Mouse (Mus musculus) erythroblast, adult 5-6 weeks (primary cell): ENCODE measurements around the gene Bcas1. TPM values are rescaled to one million over a fixed set of nuclear protein-coding genes. Genes with fewer than 3 reads are reported as not detected.

Experiments
- ATAC-seq: replicated peaks from 2 replicates; pipeline ENCODE4 v1.8.0; 2016; ENCODE audit warnings: moderate number of reproducible peaks, mild to moderate bottlenecking, moderate TSS enrichment, inconsistent platforms; ENCODE audit not compliant: poor library complexity, low FRiP score, severe bottlenecking
- total RNA-seq, 2 experiments: library from RNA; stranded (forward) in 1 of 2; stranded (reverse) in 1 of 2; fragments of 150-400 nt in 1 of 2; fragments of 200-764, 138-1000 nt in 1 of 2; gene quantifications; 2 replicates each; pipeline versions ENCODE4 v1.2.3 to v1.2.4; 2015 to 2017; ENCODE audit warnings: low replicate concordance in 2 of 2

The Bcas1 gene
- total RNA-seq, 2 experiments from 2014 or later, result 1.3 TPM; not detected in 1

DNA sequence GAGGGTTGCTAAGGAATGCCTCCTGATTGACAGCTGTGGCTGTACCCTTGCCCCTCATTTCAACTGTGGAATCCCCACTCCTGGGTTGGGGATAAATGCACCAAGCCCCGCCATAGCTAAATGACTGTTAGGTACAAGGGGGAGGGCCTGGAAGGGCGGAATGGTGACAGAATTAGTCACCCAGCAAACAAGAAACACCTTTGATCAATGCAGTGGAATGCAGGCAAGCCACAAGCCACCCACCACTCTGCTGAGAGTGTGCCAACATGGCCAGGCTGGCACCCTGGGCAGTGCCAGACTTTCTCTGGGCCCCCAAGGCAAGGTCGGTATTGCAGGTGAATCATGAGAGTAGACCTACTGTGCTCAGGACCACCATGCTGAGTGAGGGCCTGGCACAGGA, 3.5 kb downstream of the Bcas1 start:
- no peak for ATAC-seq

DNA sequence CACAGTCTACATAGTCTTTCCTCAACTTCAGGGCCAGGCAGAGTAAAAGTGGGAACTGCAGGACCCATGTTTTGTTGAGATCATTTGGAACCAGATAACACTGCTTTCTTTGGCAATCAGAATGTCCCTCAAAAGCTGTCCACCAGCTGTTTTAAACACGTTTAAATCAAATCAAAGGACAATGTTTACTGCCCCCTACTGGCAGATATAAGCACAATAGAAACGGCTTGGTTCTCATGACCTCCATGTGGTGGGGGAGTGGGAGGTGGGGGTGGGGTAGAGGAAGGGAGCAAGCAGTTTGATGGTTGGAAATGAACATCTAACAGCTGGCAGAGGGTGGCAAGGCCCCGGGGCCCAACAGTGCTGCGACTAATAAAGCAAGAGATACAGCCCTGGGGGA, 5.7 kb downstream of the Bcas1 start:
- ATAC-seq, result no peak

DNA sequence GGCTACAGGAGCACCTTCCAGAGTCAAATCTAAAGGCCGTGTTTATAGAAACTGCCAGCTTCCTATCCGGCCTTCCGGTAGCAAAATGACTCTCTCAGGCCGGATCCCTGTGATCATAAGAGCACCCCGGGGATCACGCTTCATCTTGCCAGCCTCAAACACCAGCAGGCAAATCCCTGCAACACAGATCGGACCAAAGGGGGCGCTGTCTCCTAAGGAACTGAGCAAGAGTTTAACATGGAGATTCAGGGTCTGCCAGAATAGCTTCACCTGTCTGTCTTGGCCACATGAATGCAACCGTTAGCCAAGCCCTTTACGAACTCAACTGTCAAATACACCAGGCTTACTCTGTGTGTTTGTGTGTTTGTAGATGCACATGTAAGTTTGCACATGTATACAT, 8.9 kb downstream of the Bcas1 start:
- no peak for ATAC-seq

DNA sequence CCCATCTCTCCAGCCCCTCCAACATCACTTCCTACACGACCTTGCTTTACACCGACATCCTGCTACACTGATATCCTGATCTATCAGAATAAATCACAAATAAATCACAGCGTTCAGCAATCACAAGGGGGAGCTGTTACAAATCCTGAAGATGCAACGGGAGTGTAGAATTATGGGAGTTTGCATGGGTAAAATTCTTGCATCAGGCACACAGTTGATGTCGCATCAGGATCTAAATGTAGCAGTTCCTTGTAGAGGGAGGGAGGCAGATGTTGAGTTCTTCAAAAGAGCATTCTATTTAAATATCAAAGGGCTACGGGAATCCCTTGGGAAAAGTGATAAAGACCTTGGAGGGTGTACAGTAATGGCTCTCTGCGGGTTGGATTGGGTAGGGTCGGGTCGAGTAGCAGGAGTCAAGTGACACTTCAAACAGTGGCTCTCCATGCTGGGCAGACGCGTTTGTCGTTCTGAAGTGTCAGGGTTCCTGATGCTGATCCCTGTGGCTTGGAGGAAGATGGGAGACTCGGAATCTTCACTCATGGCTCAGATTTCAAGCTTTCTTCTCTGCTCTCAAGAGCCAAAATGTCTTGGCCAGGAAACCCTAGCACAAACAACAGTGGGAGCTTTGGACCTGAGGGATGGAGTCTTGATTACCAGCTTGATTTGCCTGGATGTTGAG, 16.0 kb downstream of the Bcas1 start:
- no peak for ATAC-seq

DNA sequence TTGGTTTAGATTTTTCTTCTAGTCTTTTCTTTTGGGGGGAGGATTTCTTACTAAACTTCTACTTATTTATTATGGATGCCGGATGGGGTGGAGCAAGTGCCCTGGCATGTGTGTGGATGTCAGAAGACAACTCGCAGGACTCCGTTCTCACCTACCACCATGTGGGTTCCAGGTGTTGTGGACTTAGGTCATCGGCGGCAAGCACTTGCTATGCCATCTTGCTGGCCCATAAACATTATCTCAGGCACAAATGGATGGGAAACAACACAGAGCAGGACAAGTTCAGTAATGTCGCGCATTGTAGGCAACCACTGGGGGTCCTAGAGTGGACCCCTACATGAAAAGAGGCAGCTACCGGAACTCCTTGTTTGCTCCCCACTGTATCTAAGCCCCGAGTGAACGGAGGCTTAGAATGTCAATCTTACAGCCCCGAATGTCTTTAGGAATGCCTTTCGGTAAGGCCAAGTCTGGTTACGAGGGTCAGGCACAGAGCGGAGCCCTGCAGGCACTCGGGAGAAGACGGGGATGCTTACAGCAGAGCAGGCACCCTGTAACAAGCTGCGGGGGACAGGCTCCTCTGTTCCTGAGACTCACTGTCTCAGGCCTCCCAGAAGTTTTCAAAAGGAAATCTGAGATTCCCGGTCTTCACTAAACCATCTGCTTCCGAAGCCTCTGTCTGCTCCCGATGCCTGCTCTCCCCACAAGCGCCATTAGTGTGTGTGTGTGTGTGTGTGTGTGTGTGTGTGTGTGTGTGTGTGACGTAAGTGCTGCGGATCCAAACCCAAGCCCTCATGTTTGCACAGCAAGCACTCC, 16.8 kb downstream of the Bcas1 start:
- ATAC-seq, result no peak

DNA sequence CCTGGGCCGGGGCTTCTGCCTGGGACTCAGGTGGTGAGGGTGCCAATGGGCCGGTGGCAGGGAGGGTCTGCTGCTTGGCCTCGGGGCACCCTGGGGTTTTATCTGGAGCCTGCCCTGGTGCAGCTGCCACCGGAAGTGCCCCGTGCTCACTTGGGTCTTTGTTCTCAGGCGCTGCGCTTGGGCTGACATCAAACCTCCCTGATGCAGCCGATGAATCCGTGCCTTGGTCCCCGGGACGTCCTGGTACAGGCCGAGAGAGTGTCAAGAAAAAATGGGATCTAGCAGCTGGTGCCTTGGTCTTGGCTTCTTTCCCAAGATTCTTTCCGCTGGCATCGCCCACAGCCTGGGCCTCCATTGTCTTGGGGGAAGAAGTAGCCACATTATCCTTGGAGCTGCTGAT, 21.2 kb downstream of the Bcas1 start:
- no peak for ATAC-seq

DNA sequence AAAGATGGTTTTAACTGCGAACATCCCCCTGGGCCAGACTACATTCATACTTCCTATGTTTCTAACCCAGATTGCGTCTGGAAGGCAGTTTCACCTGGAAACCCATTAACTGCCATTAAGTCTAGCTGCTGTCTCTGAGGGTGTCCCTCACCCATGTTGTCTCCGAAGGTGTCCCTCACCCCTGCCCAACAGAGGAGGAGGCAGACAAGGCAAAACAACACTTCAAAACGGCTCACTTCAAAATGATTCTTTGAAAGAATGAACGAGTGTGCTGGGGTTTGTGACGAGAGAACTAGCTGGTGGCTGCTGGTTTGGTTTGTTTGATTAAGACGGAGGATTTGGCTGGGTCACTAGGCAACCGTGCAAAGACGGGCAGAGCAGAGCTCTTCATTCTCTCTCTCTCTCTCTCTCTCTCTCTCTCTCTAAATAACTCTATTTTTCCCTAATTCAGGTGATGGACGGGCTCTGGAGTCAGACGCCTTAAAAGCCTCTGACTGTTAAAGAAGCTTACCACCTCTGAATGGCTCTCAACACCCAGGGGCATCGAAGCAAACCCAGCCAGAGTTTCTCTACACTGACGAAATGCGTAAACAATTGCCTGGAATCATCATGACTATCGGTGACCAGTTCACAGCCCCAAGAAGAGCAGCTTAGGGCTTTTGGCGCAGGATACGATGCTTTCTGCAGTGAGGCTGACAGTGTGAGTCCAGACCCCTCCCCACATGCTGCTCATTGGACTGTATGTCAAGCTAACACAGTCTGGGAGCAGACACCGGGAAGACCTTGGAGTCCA, 22.7 kb downstream of the Bcas1 start:
- ATAC-seq, result no peak

DNA sequence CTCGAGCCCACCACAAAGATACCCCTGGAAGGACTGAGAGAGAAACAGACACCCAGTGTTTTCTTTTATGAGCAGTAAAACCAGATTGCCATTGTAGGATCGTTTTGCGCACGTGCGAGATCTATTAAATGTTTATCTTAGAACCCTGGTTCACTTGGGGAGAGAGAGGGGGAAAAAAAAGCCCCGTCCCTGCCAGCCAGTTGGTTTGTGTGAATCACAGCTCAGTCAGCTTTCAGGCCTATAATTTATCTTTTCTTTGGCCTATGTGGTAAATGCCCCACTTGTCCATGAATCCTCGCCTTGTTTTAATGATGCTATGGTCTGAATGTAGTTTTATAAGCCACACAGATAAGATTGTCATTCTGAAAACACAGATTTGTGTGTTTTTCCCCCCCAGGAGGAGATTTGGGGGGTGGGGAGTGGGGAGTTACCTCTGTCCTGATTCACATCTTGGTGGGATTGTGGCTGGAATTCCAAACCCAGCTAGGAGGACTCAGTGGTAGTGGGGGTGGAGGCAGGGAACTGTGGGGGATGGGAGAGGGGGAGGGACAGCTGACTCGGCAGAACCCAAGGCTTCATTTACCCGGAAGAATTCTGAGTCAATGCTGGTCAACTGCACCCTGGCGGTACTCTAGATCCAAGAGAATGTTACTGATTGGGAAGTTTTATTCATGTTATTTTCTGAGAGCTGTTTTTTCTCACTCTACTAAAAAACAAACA, 23.8 kb downstream of the Bcas1 start:
- no peak for ATAC-seq

DNA sequence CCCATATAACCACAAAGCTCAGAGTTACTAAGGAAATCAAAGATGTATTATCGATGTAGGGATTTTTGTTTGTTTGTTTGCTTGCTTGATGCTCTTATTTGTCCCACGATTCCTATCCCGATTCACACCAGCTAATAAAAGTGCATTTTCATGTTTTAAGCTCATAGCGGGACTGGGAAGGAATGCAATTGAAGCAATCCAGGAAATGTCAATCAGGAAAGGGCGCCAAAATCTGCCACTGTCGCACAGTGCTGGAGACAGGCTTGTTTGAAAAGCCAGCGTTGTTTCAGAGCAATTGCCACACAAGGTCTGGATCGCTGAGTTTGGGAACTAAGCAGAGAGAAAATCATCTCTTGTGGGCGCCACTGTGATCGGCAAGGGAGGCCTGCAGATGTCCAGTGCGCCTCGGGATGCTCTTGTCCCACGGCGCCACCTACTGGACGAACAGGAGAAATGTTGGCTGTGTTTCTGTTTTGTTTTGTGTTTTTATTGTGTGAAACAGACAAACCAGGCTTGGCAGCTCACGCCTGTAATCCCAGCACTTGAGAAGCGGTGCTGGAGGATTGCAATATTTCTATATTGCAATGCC, 26.3 kb downstream of the Bcas1 start:
- ATAC-seq, result no peak

DNA sequence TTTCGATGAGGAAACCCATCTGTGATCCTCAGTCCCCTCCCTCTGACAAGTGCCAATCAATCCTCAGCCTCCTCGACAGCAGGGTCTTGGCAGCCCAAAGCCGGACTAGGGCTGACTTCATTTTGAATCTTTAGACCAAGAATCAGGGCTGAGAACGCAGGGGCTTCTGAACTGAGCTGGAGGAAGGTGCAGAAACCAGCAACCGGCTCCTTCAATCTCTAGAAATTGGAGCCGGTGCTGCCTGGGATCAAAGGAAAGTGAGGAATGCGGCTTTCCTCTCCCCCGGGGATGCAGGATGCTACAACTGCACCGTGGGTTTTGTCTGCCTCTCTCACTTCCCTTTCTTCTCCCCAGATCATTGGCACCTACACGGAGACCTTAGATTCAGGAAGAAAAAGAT, 27.0 kb downstream of the Bcas1 start:
- ATAC-seq, result no peak

DNA sequence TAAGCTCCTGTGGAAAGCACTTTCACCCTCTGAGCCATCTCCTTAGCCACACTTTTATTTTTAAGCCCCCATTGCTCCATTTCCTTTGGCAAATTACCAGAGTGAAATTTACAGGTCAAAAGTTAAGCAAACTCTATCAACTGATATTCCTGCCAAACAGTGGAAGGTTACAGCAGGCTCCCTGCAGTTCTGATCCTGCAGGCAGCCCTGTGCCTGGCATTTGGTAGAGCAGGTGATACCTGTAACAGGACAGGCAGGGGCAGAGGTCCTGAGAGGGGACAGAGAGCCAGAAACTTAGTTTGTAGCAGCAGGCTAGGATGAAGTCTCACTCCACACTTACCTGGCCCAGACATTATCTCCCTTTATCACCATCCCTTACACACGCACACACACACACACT, 35.7 kb downstream of the Bcas1 start:
- ATAC-seq, result no peak

DNA sequence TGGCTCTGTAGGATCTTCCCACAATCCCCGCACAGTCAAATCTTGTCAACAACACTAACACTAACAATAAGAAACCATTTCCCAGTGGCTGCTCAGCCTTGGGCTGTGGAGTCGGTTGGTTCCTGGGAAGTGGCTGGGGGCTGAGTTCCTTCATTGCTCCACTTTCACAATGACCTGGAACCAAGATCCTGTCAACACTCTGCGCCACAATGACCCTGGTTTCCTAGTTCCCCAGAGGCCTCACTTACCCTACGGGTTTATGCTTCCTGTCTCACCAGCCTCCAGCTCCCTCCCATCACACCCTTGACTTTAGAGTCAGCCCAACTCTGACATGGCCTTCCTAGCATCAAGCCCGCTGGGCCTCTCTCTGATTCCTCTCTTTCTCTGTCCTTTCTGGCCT, 39.3 kb downstream of the Bcas1 start:
- ATAC-seq, result no peak

DNA sequence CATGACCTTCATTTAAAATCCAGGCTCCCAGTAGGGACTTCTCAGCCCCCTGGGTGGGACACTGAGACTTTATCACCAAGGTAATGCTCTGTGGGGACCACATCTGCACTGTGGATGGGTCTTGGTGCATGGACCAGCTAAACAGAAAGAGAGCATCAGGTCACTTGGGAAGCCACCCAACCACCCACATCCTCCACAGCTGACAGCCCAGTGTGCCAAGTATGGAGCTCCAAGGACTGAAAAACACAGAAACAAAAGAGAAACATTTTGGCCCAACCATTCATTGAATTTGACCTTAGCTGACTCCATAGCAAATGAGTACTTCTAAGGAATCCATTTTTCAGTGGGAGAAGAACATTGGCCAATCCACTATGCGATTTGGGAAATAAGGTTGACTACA, 42.1 kb downstream of the Bcas1 start:
- ATAC-seq, result no peak

DNA sequence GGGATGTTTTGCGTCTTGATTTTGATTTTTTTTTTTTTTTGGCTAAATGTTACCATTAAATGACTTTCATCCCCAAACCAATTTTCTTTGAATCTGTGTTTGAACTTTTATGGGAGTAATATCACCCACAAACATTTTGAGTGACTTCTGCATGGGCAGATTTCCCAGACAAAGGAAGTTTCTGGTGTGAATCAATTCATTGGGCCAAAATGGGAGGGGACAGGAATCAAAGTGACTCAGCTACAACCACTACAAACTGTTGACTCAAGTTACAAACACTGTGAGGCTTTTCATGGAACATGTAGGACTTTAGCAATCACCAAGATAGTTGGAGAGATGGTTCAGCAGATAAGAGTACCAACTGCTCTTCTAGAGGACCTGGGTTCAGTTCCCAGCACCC, 42.9 kb downstream of the Bcas1 start:
- ATAC-seq, result no peak

DNA sequence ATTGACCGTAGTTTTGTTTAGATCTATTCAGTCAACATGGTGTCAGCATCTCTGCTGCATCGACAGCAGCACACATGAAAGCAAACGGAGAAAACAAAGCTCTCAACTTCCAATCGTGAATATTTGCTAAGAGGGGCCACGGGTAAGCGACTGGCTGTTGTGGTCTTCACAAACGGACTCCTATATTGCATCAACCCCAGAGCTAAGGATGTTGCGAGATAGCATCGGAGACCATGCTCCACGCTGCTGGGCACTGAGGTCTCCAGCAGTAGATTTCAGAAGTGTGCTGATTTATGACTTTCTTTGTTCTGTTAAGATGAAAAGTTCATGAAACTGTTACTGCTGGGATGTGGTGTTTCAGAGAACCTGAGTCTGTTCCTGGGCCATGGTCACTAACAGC, 54.3 kb downstream of the Bcas1 start:
- ATAC-seq, result no peak

DNA sequence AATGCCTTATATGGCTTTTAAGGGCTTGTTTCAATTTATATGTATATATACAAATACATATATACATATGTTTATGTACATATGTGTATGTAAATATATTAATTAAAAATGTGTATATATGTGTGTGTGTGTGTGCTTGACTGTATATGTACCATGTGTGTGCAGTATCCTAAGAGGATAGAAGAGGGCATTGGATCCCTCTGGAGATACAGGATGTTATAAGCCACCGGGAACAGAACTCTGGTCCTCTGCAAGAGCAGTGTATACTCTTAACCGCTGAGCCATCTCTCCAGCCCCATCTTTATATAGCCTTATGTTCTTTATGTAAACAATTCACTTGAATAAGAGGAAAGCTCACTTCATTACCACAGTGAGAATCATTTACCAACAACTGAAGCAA, 62.0 kb downstream of the Bcas1 start:
- no peak for ATAC-seq

DNA sequence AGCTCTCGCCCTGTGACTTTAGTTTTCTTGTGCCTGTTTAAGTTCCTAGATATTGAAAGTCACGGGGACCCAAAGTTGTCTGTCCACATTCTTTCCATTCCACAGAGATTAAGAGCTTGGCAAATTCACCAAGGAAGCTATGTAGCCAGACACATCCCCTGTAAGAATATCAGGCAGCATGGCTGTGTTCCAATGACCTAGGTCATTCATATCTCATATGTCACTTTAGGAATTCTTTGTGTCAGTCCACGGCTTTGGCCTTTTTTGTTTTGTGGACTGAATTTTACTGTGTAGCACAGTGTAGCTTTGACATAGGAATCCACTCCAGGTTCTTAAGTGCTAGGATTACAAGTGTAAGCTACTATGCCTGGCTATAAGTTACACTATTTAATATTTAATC, 62.4 kb downstream of the Bcas1 start:
- no peak for ATAC-seq

DNA sequence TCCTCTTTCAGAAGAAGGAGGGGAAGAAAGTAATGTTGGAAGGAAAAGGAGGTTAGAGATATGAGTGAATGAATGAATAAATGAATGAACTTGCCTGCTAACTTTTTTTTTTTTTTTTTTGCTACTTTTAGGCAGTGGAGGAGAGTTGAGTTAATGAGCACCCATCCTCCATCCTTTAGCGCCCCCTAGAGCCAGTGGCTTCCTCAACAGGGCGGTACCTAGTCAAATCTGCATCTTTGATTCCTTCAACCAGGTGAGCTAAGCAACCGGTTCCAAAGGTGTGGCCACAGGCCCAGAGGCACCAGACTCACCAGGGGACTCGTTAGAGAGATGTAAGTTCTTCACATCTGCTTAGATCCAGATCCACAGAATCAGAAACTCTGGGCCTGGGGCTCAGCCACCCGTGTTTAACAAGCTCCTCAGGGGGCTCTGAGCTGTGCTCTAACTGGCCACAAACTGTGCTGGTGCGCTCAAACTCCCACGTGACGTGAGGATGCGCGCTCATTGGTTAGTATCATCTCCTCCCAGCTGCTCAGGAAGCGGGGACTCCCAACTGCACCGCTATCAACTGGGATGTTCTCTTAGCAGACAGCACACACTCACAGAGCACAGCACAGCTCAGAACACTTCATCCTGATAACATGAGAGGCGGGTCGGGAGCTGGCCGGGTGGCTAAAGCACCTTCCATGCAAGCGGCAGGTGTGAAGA, 70.8 kb downstream of the Bcas1 start:
- ATAC-seq, result no peak

DNA sequence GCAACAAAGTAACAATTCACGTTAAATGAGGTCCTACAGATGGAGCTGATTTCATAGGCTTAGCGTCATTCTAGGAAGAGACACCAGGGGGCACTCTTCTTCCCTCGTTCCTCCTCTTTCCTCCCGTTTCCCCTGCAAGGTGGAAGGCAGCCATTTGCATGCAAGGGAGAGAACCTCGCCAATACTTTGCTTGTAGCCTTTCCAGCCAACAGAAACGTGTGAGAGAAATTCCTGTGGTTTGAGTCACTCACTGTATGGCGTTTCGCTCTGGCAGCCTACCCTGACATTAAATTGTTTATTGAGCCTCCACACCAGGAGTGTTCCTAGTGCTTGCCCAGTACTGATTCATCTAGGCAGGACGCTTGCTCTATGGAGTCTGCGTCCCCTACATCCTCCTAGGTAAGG, 72.7 kb downstream of the Bcas1 start:
- ATAC-seq, result no peak
